Mouse (Mus musculus): ENCODE measurements at regions not wholly inside any gene's neighbourhood (a gene's known extent, or its start where the extent isn't known, plus 50 kb on each side); places are given as distances from the start of the nearest gene placed in this dataset.

DNA sequence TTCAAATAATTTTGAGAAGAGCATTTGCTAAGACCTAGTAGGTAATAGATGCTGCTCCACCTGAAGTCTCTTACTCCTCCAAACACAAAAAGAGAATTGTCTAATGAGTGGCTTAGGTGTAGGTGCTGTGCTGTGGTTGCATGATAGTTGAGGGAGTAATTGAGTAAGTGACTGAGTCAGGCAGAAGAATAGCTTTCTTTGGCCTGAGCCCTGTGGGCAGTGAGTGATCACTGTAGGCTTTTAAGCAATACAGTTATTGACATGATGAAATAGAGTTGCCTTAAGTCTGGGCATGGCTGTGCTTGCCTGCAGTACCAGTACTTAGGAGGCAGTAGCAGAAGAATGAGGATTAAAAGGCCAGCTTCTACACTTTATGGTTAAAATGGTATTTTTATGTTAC lies 155.5 kb upstream of the Marcks start:
- no peak for TF ChIP-seq CTCF (IDR thresholded peaks at IDR 0.05; ENCODE audit: low read depth, low read length)
- TF ChIP-seq GATA1 (IDR thresholded peaks at IDR 0.05; ENCODE audit: borderline replicate concordance, low read length): no peak
- TF ChIP-seq TAL1 (conservative IDR thresholded peaks at IDR 0.05; ENCODE audit: low read depth, low read length): no peak
- no peak for TF ChIP-seq GATA2 (IDR thresholded peaks at IDR 0.05; ENCODE audit: borderline replicate concordance, low read depth, low read length)
- TF ChIP-seq POLR2AphosphoS5 (IDR thresholded peaks at IDR 0.05; ENCODE audit: insufficient replicate concordance, low read depth, low read length): no peak

All from G1E (cell line).